Mouse (Mus musculus) CH12.LX (cell line): ENCODE results near the gene Dlgap1.

Source experiments
- CTCF ChIP-seq, 2 experiments: IDR thresholded peaks in 1 of 2; conservative IDR thresholded peaks in 1 of 2; 2 replicates each; pipeline ENCODE4 v1.5.1; 2011 to 2012; ENCODE audit warnings: low read depth in 2 of 2, low read length in 2 of 2, improper control_type of control experiment in 1 of 2, inconsistent platforms in 1 of 2, mild to moderate bottlenecking in 1 of 2, moderate library complexity in 1 of 2
- MAX ChIP-seq: IDR thresholded peaks from 2 replicates; pipeline ENCODE4 v1.6.1; 2011; ENCODE audit warnings: low read length, improper control_type of control experiment
- MYC ChIP-seq: IDR thresholded peaks from 2 replicates; pipeline ENCODE4 v1.6.1; 2011; ENCODE audit warnings: low read depth, mild to moderate bottlenecking, improper control_type of control experiment, low read length
- POLR2A ChIP-seq: IDR thresholded peaks from 2 replicates; pipeline ENCODE4 v1.6.1; 2011; ENCODE audit warnings: low read depth, mild to moderate bottlenecking, improper control_type of control experiment, low read length

DNA sequence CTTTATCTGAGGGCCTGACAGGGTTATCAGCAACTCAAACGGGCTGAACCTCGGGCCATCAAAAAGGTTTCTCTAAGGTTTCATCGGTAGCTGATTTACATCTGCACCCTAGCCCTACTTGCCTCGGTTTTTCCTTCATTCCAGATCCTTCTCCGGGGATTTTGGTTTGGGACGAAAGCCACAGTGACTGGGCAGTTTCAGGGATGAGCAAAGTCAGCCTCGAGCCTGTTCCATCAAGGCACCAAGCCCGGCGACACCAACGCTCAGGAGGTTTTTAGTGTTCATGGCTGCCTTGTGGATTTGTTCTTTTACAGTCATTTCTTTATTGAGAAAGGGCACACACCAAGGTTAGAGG, 779.6 kb downstream of the Dlgap1 start:
- TF ChIP-seq POLR2A (no peak), CTCF (conservative IDR thresholded peaks at IDR 0.05 in 1 of 2, IDR thresholded peaks at IDR 0.05 in 1 of 2; ENCODE audit: low read depth in 2 of 2, low read length in 2 of 2) (no peak), MYC (no peak), MAX (no peak)
